Mouse (Mus musculus) CD4-positive, CD25-positive, alpha-beta regulatory T cell, adult 2 months (primary cell): Measurements from ENCODE around the gene Ndufv1.
A peak's percentile ranks its signal among the peaks of the same experiment; 100 is the strongest.
"Not testable (repeated sequence)": the region's sequence is repeated elsewhere in the genome, so short reads cannot be mapped to it uniquely, and the experiment has no call there.

Source experiments
- DNase-seq: peaks from one replicate; pipeline ENCODE4 v3.0.0-alpha.2; 2012; ENCODE audit warnings: low read depth, low spot score

Gene Ndufv1

DNA sequence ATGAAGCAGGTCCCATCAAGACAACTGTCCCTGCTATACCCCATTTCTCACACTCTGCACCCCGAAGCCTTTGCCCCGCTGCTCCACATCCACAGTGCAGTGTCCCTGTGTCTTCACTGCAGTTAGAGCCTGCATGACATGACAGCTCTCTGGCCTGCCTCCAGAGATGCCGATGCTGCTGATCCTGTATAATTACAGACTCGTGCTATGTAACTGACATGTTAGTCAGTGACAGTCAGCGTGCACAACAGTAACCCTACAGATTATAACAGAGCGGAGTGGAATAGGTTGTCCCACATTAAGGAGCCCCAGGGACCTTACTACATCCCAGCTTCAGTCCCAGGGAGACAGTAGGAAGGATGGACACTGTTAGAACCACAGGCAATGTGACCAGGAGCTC lies 38.0 kb downstream of the Ndufv1 start:
- not testable (repeated sequence) for DNase-seq

DNA sequence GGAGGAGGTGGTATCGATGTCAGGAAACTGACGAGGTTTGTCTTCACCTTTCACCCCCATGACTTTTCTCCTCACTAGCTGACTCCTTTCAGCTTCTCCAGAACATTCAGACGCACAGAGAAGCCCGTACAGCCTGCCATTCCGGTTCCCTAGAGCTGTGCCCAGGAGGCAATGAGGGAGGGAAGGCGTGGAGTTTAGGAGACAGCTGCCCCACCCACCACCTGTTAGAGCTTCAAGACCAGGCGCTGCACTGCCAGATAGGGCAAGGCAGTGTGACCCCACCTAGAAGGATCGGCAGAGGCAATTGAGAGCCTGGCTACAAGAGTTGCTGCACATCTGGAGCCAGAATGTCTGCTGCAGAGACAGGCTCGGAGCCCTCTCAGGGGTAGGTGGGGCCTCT lies 40.4 kb downstream of the Ndufv1 start, which contains the start of gene Aldh3b2:
TSS of gene Aldh3b2 (plus strand) at position 100 of the 400 bp plus-strand sequence.
- no peak for DNase-seq

DNA sequence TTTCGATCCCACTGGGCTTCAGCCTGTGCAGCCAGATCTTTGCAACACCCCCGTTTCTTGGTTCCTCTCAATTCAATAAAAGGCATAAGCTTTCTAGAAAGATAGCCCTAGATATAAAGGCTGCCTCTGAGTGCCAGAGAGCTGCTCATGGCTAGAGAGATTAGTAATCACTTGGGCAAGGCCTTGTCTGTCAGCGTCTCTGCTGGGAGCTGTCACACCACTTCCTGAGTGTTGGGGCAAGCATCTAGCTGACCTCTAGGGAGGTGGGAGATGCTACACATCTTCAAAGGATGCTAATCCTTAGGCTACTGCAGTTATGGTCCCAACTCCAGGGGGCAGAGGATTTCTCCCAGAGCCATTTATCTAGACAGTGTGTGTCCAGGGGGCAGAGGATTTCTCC lies 45.3 kb downstream of the Ndufv1 start:
- DNase-seq = no peak

DNA sequence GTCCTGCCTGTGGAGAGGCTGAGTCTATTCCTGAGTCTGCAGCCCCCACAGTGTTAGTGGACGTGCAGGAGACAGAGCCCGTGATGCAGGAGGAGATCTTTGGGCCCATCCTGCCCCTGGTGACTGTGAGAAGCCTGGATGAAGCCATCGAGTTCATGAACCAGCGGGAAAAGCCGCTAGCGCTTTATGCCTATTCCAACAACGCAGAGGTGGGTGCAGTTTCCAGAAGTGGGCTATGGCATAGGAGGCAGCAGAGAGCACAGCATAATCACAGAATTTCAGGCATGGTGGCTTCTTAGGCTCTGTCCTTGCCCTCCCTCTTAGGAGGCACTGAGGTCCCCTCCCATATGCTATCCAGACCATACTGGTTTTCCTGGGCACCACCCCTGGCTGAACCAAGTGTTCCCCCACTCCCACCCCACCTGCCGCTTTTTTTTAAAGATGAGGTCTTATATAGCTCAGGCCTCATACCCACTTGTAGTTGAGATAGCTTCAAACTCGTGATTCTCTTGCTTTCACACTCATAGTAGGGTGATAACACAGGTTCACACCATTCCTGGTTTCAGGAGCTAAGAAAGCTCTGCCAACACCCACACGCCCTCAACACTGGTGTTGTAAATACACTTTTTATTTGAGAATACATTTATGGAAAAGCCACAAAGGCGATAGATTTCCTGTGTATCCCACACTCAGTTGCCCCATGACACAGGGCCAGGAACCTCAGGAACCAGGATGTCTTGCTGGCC lies 46.1 kb downstream of the Ndufv1 start:
- DNase-seq = no peak

DNA sequence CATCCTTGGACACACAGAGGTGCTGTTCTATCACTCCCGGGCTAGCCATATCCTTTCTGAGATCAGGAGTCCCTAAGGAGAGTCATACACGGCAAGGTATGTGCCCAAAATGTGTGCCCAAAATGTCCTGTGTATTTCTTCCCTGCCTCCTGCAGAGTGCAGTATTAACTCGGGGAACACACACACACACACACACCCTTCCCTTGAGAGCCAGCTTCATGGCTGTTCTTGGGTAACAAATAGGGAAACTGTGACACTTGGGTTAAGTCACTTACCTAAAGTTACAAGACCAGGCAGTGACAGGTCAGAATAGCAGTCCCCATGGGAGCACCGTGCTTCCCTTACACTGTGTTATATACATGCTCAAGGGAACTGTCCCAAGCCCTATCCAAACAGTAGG lies 48.6 kb downstream of the Ndufv1 start:
- no peak for DNase-seq

DNA sequence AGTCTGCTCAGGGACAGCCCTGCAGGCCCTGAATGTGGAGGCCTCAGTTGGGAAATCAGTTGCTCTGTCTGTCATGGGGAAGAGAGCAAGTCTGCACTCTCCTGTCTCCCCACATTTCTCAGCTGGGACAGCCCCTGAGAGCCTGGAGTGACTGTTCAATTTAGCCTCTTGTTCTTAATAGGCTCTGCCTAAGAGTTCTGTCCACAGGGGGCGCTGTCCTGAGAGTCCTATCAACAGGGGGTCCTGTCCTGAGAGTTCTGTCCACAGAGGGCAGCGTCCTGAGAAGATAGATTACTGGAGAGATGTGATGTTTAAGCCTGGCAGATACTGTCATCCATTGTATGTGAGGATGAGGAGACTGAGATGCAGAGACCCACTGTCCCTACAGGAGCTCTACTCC lies 50.1 kb downstream of the Ndufv1 start:
- DNase-seq = peak; percentile 38

DNA sequence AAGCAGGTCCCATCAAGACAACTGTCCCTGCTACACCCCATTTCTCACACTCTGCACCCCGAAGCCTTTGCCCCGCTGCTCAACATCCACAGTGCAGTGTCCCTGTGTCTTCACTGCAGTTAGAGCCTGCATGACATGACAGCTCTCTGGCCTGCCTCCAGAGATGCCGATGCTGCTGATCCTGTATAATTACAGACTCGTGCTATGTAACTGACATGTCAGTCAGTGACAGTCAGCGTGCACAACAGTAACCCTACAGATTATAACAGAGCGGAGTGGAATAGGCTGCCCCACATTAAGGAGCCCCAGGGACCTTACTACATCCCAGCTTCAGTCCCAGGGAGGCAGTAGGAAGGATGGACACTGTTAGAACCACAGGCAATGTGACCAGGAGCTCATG lies 50.8 kb downstream of the Ndufv1 start:
- DNase-seq = not testable (repeated sequence)

DNA sequence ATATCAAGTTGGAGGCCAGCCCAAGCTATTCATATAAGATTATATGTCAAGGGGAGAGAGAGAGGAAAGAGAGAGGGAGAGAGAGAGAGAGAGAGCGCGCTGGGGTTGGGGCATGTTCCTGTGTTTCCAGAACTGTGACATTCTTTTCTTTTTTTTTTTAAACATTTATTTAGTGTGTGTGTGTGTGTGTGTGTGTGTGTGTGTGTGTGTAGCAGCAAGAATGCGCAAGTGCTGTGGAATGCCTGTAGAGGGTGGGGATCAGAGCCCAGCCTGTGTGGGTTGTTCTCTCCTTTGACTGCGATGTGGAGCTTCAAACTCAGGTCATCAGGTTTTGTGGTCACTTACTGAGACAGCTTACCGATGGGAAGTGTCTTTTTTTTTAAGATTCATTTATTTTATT lies 52.4 kb downstream of the Ndufv1 start:
- DNase-seq = no peak

DNA sequence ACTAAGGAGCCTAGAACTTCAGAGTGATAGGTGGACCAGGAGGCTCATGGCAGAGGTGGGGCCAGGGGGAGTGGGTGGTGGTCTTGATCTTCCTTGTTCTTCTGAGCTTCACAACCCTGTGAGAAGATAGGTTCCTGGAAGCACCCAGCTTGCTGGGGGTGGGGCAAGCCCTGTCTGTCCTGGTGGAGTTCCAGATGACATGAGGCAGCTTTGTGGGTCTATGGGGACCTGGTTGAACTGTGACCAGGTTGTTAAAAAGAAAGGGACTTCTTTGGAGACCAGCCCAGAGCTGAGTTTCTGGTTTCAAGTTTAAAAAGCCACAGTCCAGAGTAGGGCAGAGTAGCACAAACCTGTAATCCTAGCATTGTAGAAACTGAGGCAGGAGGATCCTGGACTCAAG lies 53.6 kb downstream of the Ndufv1 start:
- DNase-seq = no peak

DNA sequence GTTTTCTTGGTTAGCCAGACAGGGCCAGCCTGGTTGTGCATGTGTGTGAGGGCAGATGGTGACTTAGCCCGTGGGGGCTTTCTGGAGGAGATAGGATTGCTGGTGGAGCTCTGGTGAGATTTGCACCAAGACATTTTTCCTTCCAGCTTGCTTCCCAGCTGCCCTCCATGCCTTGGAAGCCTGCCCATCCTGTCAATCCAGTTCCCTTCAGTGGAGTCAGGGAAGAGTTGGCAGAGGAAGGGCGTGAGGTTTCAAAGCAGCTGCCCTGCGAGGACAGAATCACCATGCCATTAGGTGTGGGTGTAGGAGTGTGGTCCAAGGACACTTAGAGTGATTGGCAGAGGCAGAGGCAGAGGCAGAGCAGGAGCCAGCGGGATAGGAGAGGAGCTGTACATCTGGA lies 54.1 kb downstream of the Ndufv1 start, which contains the start of gene Aldh3b3:
TSS of gene Aldh3b3 (plus strand) at position 176 of the 400 bp plus-strand sequence.
- DNase-seq = no peak
